Mouse (Mus musculus): ENCODE results near the gene Dcaf12l2. TPM values are rescaled to one million over a fixed set of nuclear protein-coding genes. Genes with fewer than 3 reads are reported as not detected.

The Dcaf12l2 gene
- polyA plus RNA-seq (2012; rRNA removed; ENCODE audit: low replicate concordance): 0.07 TPM in 1 of 2 replicates, not detected in the other

DNA sequence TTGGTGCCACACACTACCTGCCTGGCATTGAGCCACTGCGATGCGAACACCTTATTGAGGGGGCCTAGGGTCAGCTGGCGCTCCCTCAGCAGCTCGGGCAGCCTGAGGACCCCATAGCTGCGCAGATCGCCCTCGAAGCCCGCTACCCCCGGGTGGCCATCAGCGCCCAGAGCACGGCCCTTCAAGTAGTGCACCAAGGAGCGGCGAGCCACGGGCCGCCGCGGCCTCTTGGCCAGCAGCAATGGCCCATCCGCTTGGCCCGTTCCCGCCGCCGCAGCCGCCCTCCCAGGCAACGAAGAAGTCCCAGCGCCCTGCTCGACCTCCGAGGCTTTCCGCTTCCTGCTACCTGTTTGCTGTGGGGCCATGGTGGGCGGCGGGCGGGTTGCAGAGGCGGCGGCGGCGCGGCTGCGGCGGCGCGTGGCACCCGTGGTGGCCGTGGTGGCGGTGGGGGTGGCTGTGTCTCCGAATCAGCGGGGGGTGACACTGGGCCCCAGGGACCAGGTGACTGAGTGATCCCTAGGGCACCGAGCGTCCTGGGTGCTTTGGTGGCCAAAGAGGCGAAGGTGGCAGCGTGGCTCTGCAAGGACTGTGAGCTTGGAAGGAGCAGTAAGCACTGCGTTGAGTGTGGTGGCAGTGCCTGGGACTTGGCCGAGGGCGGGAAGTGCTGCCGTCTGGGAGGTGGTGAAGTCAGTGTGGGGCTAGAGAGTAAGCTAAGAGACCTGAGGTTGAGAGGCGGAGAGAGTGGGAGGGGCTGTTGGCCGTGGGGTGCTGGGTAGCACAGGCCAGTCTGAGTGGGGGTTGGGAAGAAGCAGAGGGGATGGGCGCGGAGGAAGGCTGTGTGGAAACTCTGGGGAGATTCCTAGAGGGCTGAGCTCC lies at the start of gene Dcaf12l2:
Gene Dcaf12l2, minus strand, starts transcription at position 697 of the 876 bp plus-strand sequence.

